Mouse (Mus musculus) erythroid progenitor cell, adult 5-6 weeks (primary cell): ENCODE results near the gene Heatr5a. TPM values are rescaled to one million over a fixed set of nuclear protein-coding genes. Genes with fewer than 3 reads are reported as not detected.

Experiments used
- ATAC-seq: replicated peaks from 2 replicates; pipeline ENCODE4 v1.8.0; 2016; ENCODE audit warnings: moderate number of reproducible peaks, mild to moderate bottlenecking, moderate TSS enrichment, inconsistent platforms; ENCODE audit not compliant: poor library complexity, low FRiP score, severe bottlenecking
- total RNA-seq, 2 experiments: library from RNA; stranded (forward) in 1 of 2; stranded (reverse) in 1 of 2; fragments of 150-400 nt in 1 of 2; fragments of 186-747, 209-891 nt in 1 of 2; gene quantifications; 2 replicates each; pipeline versions ENCODE4 v1.2.3 to v1.2.4; 2015 to 2017; ENCODE audit warnings: low replicate concordance in 2 of 2

Heatr5a gene
- total RNA-seq, 2 experiments from 2014 or later: 48.5 to 60.4 TPM

- ATAC-seq: no peak
Observed at GRCm38 (mm10) chr12:51855453-51855852, 115.7 kb downstream of the Heatr5a start.

- ATAC-seq: peak; percentile 85
Observed at GRCm38 (mm10) chr12:51851617-51852016, 119.5 kb downstream of the Heatr5a start.

GRCm38 (mm10) chr12:51851155-51851554 lies 120.0 kb downstream of the Heatr5a start:
- ATAC-seq: peak; percentile 77

- no peak for ATAC-seq
Observed at GRCm38 (mm10) chr12:51850339-51850738, 120.8 kb downstream of the Heatr5a start.

- ATAC-seq: peak; percentile 27; the same call in 1 of the 2 replicates
Observed at GRCm38 (mm10) chr12:51849902-51850301, 121.2 kb downstream of the Heatr5a start.

GRCm38 (mm10) chr12:51847953-51848680 lies 123.0 kb downstream of the Heatr5a start:
- no peak for ATAC-seq

- peak; percentile 5 for ATAC-seq
Observed at GRCm38 (mm10) chr12:51845261-51845660, 125.9 kb downstream of the Heatr5a start.

- ATAC-seq: peak; percentile 90
Observed at GRCm38 (mm10) chr12:51844771-51845256, 126.3 kb downstream of the Heatr5a start.

GRCm38 (mm10) chr12:51843576-51844520 lies 127.3 kb downstream of the Heatr5a start:
- ATAC-seq: no peak

GRCm38 (mm10) chr12:51842081-51842864 lies 128.8 kb downstream of the Heatr5a start:
- ATAC-seq: peak; percentile 59

GRCm38 (mm10) chr12:51839856-51840255 lies 131.3 kb downstream of the Heatr5a start:
- no peak for ATAC-seq

- ATAC-seq: no peak
Observed at GRCm38 (mm10) chr12:51835219-51835618, 135.9 kb downstream of the Heatr5a start.

- no peak for ATAC-seq
Observed at GRCm38 (mm10) chr12:51831931-51832330, 139.2 kb downstream of the Heatr5a start.

- no peak for ATAC-seq
Observed at GRCm38 (mm10) chr12:51831296-51831695, 139.8 kb downstream of the Heatr5a start.

- no peak for ATAC-seq
Observed at GRCm38 (mm10) chr12:51830671-51831070, 140.4 kb downstream of the Heatr5a start.

GRCm38 (mm10) chr12:51830077-51830402 lies 141.1 kb downstream of the Heatr5a start:
- peak; percentile 66 for ATAC-seq

GRCm38 (mm10) chr12:51829290-51830076 lies 141.6 kb downstream of the Heatr5a start, which contains the start of gene Hectd1:
Gene Hectd1, minus strand, starts transcription at chr12:51829536.
- ATAC-seq: peak; percentile 81

GRCm38 (mm10) chr12:51828716-51829289 lies 142.3 kb downstream of the Heatr5a start:
- peak; percentile 41; the same call in 1 of the 2 replicates for ATAC-seq
